Mouse (Mus musculus) liver, adult 2 months (tissue): ENCODE measurements around the gene Sp3. TPM values are rescaled to one million over a fixed set of nuclear protein-coding genes. Genes with fewer than 3 reads are reported as not detected.
"Not testable (repeated sequence)": the region's sequence is repeated elsewhere in the genome, so short reads cannot be mapped to it uniquely, and the experiment has no call there.

ENCODE experiments used
- DNase-seq: peaks from one replicate; pipeline ENCODE4 v3.0.0-alpha.2; 2011; ENCODE audit warnings: low read depth, low spot score; ENCODE audit errors: extremely low read depth
- H3K27ac ChIP-seq: fragments of 200-500 bp; replicated peaks from 2 replicates; pipeline ENCODE4 v1.5.1; 2012; ENCODE audit warnings: low read depth, mild to moderate bottlenecking, control low read depth, inconsistent platforms, low read length; ENCODE audit not compliant: insufficient read depth
- H3K27me3 ChIP-seq: fragments of 200-500 bp; 2 replicates; pipeline ENCODE4 v1.6.1; 2012; ENCODE audit warnings: mild to moderate bottlenecking, moderate library complexity, low read length, inconsistent platforms; ENCODE audit not compliant: control insufficient read depth, insufficient read depth
- H3K36me3 ChIP-seq: fragments of 200-500 bp; 2 replicates; pipeline ENCODE4 v1.6.1; 2012; ENCODE audit warnings: low read length, inconsistent platforms; ENCODE audit not compliant: control insufficient read depth, insufficient read depth
- H3K4me1 ChIP-seq: fragments of 200-500 bp; 2 replicates; pipeline ENCODE4 v1.6.1; 2011; ENCODE audit warnings: low read length; ENCODE audit not compliant: control insufficient read depth, insufficient read depth
- H3K4me3 ChIP-seq: fragments of 200-500 bp; 2 replicates; pipeline ENCODE4 v1.5.1; 2011; ENCODE audit warnings: low read depth, mild to moderate bottlenecking, control low read depth, low read length, moderate library complexity; ENCODE audit not compliant: insufficient read depth
- H3K79me2 ChIP-seq: fragments of 200-500 bp; 2 replicates; pipeline ENCODE4 v1.6.1; 2012; ENCODE audit warnings: inconsistent platforms, mild to moderate bottlenecking, low read length, moderate library complexity; ENCODE audit not compliant: control insufficient read depth, insufficient read depth
- H3K9ac ChIP-seq: fragments of 200-500 bp; 2 replicates; pipeline ENCODE4 v1.6.1; 2012; ENCODE audit warnings: low read depth, mild to moderate bottlenecking, control low read depth, inconsistent platforms, low read length
- CTCF ChIP-seq: fragments of 200-500 bp; IDR thresholded peaks from 2 replicates; pipeline ENCODE4 v1.5.1; 2011; ENCODE audit warnings: low read depth, low read length, control low read depth
- POLR2A ChIP-seq: fragments of 200-500 bp; IDR thresholded peaks from 2 replicates; pipeline ENCODE4 v1.6.1; 2011; ENCODE audit warnings: low read length, control low read depth; ENCODE audit not compliant: insufficient read depth; ENCODE audit errors: extremely low read depth
- WGBS: fragments of 180-500 bp; shearing (Covaris S2); methylation state at CpG from one replicate; pipeline ENCODE4 v1.1.7; 2018; 5-methylcytosine and 5-hydroxymethylcytosine counted together
- polyA plus RNA-seq: library from polyadenylated mRNA; depleted of rRNA; stranded (reverse); fragments of >200 nt; gene quantifications from 2 replicates; pipeline ENCODE4 v1.2.3, GENCODE M21; 2012
- total RNA-seq: library from RNA; depleted of rRNA; stranded (reverse); fragments of >200 nt; gene quantifications from 2 replicates; pipeline ENCODE4 v1.2.3, GENCODE M21; 2014

Sp3 gene
- total and polyA plus RNA-seq, 2 experiments: 9.0 to 55.1 TPM

DNA sequence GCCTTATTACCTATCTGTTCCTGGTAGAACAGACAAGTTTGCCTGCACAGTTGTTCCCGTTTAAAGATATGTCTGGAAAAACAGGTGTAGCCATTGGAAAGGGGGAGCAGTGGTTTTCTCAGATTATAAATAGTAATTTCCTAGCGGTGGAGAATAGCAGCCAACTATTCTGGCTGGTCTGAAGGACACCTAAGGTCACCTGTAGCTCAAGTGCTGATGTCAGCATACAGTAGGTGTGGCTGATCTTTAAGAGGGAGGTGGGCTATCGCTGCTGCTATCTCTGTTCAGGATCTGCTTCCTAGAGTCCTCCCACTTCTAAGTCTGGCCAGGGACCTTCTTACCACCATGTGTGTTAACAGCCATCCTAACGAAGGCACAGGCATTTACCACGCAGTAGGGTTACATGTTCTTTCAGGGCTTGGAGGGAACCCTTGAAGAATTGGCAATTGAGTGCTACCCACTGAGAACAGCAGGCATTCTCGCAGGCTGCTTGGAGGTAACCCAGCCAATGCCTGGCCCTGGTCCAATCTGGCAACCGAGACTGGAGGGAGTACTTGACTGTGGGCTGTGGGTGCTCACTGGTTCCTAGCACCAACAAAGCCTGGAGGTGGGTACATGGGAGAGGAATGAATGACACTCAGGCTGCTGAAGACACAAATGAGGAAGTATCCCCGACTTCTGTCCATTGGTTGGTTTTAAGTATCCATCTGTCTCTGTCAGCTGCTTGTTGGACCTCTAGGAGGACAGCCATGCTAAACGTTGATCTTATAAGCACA, 39.3 kb upstream of the Sp3 start:
- WGBS: 64% methylated on average over 9 of the region's 9 CpGs
- H3K36me3 ChIP-seq: no peaks in the 10 kb centered on the region
- no peak overlapping the region for H3K27ac ChIP-seq
- peak; percentile 15 for DNase-seq
- H3K4me1 ChIP-seq: no peaks in the 10 kb centered on the region
- no peaks in the 10 kb centered on the region for H3K79me2 ChIP-seq
- no peak overlapping the region for H3K4me3 ChIP-seq
- TF ChIP-seq POLR2A (no peak), CTCF (no peak)
- H3K9ac ChIP-seq: no peak overlapping the region
- H3K27me3 ChIP-seq: no peaks in the 10 kb centered on the region

DNA sequence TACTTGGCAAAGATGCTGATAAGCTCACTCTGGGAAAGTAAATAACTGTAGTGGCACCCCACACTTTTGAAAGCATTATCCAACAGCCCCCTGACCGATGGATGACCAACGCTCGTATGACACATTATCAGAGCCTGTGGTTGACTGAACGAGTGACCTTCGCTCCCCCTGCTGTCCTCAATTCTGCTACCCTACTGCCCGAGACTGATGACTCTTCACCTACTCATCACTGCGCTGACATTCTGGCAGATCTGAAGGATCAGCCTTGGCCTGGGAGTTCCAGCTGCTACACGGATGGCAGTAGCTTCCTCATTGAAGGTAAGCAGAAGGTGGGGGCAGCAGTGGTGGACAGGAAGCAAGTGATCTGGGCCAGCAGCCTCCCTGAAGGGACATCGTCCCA, 33.8 kb upstream of the Sp3 start:
- H3K27me3 ChIP-seq, H3K79me2 ChIP-seq, H3K9ac ChIP-seq, H3K4me1 ChIP-seq, H3K4me3 ChIP-seq, H3K27ac ChIP-seq, H3K36me3 ChIP-seq: not testable (repeated sequence)
- peak; percentile 17 for DNase-seq
- WGBS: 24% methylated on average over 9 of the region's 9 CpGs

DNA sequence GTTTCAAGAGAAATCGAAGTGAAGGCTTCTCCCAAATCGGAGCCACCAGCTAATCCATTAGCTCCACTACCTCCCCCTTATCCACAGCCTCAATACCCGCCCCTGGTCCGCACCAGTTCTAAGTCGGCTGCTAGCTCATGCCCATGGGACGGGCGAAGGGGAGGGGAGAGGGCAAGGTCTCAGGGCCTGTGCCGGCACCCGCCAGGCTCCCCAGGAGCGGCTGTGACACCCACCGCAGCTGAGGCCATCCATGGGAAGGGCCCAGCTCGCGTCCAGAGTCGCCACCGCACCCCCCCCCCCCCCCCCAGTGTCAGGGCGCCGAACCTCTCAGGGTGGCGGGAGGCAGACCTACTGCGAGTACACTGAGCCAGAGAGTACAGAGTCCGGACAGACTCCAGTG, 32.4 kb upstream of the Sp3 start:
- TF ChIP-seq CTCF (no peak), POLR2A (no peak)
- WGBS: 78% methylated on average over 19 of the region's 20 CpGs
- Histone ChIP-seq H3K27ac (no peak overlapping the region), H3K4me3 (no peak overlapping the region), H3K79me2 (no peaks in the 10 kb centered on the region), H3K27me3 (no peaks in the 10 kb centered on the region), H3K9ac (no peak overlapping the region), H3K36me3 (no peaks in the 10 kb centered on the region), H3K4me1 (no peaks in the 10 kb centered on the region)
- no peak for DNase-seq

DNA sequence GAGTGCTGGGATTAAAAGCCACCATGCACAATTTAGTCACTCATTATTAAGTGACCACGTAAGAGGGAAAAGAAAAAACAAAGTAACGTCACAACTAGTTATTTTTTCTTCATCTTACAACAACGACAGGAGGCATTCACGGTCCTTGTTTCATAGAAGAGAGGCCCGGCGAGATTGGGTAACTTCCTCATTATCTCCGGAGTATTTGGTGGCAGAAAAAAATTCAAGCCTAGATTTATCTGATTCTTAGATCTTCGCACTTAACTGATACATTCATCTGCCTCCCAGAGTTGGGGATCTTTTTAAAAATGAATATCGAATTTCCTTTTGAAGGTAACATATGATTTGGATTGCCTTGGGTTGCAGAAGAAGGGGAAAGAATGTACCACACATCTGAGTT, 27.2 kb upstream of the Sp3 start:
- TF ChIP-seq CTCF: no peak
- TF ChIP-seq POLR2A: no peak
- Histone ChIP-seq H3K4me1 (peaks cover 2% of the 10 kb centered on the region; the same call in 1 of the 2 replicates), H3K79me2 (no peaks in the 10 kb centered on the region), H3K9ac (no peak overlapping the region), H3K27ac (no peak overlapping the region), H3K27me3 (no peaks in the 10 kb centered on the region), H3K4me3 (no peak overlapping the region), H3K36me3 (no peaks in the 10 kb centered on the region)
- WGBS: 92% methylated on average over 9 of the region's 9 CpGs
- no peak for DNase-seq

DNA sequence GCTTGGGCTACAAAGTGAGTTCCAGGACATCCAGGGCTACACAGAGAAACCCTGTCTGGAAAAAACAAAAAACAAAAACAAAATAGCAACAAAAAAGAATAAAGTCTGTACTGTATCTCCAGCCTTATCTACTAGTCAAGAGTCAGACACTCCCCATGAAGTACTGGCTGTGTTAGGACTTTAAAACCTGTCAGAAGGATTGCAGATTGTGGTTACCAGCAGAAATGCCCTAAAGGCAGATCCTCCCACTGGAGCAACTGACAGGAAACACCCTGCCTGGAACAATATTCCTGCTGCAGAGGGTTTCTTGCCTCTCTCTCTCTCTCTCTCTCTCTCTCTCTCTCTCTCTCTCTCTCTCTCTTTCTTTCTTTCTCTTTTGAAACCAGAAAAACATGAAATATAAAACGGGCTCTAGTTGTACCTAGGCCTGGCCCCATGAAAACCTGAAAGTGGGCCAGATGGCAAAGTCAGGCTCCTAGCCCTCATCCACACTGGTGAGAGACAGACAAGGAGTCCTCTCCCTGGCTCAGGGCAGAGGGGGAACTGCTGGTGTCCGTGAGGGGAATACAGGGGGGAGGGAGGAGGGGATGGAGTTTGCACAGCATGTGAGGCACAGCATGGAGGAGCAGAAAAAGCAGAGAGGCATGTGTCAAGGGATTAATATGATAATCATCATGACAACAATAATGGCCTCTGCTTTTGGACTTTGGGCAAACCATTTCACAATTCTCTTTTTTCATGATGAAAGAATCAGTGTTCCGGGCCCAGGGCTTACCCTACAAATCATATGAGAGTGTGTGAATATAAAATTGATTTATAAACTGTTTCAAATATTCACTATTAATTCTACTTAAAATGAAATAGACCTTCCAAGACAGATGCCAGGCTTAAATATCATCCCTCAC, 25.6 kb upstream of the Sp3 start:
- TF ChIP-seq CTCF: no peak
- no peak for TF ChIP-seq POLR2A
- DNase-seq: peak; percentile 76
- Histone ChIP-seq H3K9ac (no peak overlapping the region), H3K4me1 (peaks cover 2% of the 10 kb centered on the region; the same call in 1 of the 2 replicates), H3K4me3 (no peak overlapping the region), H3K27ac (peak overlapping the region; percentile 61), H3K79me2 (no peaks in the 10 kb centered on the region), H3K27me3 (no peaks in the 10 kb centered on the region), H3K36me3 (no peaks in the 10 kb centered on the region)
- WGBS: 31% methylated on average over 3 of the region's 3 CpGs
